Mouse (Mus musculus) E14TG2a.4 (cell line): ENCODE results near the gene Get4.

Experiments used
- CTCF ChIP-seq: conservative IDR thresholded peaks from 2 replicates; pipeline ENCODE4 v1.5.1; 2014; ENCODE audit warnings: low read length
- NANOG ChIP-seq: IDR thresholded peaks from 2 replicates; pipeline ENCODE4 v1.6.1; 2014; ENCODE audit warnings: borderline replicate concordance, low read length, mixed read lengths

DNA sequence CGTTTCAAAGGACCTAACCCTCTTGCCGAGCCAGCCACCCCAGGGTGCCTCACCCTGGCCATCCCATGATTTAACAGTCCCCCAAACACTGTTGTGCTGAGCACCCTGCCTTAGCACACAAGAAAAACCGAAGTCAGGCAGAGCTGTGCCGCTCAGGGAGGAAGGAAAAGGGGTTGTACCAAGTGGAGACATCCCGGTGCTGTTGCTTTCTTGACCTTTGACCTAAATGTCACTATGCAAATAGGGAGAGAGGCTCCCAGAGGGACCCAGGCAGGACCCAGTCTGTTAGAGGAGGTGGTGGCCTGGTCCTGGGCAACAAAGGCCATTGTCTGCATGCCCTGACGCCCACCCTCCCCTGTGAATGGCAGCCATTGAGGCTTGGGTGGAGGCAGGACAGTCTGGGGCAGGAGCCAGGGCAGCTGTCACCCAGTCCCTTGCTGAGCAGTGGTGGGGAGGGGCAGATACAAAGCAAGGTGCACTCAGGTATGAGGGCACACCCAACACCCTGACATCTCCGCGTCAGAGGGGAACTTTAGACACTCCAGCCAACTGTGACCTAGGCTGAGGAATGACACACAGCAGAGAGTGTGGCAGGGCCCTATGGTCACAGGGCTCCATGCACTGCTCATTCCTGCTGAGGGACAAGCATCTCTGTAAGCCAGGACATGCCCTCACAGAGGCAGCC is 33.4 kb downstream of the Get4 start:
- no peak for TF ChIP-seq CTCF
- TF ChIP-seq NANOG, result no peak
